Mouse (Mus musculus) WW6 (cell line): ENCODE measurements around the gene S100a5.

Experiments used
- DNase-seq: peaks from one replicate; pipeline ENCODE4 v3.0.0-alpha.2; 2013; ENCODE audit warnings: low read depth, low spot score

The S100a5 gene

DNA sequence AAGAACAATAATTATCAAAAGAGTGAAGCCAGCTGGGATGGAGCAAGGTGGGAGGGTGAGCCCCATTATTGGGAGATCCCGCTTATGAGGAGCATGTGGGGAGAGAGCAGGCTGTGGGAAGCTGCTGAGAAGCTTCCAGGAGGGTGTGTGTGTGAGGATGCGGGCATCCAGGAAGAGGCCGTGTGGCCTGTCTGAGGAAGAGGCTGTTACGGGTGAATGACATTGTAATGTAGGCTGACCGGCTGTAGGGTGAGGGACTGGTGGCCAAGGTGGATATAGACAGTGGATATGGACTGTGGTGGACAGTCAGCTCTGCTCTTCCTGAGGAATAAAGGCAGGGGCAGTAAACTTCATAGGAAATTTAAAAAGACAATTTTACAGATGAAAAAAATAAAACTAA is 17.2 kb downstream of the S100a5 start:
- DNase-seq, result no peak

DNA sequence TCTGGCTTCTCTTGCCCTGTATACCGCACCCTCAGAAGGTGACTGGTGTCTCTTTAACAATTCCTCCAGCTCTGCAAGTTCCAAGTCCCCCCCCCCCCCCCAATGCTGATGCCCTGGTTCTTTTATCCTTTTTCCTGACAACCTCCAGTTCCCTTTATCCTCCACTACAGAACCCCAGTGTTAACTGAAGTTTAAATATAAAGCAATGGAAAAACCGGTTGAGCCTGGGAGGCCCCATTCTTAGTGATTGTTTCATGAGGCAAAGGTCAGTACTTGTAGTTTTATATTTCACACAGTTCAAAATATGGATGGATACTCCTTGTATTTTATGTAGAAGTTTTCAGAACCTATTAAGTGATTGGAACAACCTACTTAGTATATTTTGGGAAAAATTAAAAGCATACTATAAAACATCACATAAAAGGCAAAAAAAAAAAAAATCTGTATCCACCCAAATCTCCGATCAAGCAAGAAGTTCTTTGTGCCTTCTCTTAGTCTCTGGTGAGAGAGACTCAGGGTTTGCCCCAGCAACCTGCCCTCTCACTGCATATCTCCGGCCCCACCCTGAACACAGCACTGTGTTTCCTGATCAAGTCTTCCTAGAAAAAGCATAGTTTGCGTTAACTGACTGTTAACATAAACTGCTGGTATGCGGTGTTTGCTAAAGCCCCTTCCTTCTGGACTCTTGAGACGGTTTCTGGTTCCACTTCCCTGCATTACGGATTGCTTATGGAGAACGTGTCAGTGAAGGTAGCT is 18.1 kb downstream of the S100a5 start:
- DNase-seq, result no peak

DNA sequence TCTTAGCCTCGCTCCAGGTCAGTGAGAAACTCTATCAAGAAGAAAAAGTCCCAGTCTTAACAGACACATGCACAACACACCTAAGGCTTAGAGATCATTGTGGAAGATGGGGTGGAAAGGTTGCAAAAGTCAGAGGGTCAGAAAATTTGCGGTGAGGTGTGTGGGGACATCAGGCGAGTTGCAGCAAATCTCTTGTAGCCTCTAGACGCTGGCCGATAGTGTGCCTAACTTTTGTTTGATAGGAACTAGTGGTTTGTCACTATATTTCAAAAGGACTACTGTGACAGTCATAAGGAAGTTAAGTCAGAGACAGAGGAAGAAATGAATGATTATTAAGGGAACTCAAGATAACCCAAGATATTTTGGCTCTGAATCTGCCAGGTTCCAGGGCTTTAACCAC is 19.0 kb downstream of the S100a5 start:
- no peak for DNase-seq

DNA sequence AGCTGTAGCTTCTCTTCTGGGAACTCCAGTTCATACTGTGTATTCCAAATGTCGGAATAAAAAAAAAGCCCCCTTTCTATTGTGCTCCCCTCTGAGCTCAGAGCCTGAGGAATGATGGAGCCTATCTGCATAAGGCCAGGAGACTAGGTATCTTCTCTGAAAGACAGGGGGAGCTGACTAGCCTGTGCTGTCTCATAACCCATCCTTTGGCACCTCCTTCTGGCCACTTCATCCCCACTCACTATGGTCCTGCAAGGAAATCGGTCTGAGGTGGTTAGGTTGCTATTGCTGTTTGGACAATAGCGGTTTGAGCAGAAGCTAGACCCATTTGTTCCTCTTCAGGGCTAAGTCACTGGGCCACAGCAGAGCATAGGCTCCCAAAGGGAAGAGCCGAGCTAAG is 19.5 kb downstream of the S100a5 start:
- no peak for DNase-seq

DNA sequence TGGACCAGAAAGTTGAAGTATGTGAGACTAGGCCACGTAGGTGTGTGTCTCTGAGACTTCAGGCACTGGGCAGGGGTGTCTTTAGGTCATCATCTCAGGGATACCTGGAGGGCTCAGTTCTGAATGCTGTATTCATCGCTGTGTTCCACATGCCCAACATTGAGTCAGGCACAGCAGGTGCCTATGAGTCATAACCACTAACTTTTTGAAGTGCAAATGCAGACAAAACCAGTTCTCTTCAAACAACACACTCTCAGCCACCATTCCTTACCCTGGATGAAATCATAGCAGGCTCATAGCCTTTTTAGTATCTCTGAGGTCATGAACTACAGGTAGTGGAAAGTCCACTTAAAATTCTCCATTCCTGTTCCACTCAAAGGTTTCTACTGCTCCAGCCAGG is 21.0 kb downstream of the S100a5 start:
- DNase-seq, result no peak

DNA sequence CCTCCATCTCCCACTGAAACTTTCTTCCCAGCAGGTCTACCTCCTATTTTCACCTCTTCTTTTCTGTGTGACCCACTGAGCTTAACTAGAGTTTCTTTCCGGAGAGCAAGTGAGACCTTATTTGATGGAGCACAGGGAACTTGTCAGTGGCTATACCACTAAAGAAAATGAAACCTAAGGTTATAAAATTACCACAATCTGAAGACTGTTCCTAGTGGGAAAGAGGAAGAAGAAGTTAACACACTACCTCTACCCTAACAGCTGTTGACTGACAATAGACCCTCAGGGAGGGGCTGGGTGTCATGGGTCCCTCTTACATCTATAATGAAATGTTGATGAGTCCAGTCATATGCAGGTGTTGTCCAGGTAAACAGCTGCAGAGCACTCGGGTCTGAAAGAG is 23.7 kb downstream of the S100a5 start:
- no peak for DNase-seq

DNA sequence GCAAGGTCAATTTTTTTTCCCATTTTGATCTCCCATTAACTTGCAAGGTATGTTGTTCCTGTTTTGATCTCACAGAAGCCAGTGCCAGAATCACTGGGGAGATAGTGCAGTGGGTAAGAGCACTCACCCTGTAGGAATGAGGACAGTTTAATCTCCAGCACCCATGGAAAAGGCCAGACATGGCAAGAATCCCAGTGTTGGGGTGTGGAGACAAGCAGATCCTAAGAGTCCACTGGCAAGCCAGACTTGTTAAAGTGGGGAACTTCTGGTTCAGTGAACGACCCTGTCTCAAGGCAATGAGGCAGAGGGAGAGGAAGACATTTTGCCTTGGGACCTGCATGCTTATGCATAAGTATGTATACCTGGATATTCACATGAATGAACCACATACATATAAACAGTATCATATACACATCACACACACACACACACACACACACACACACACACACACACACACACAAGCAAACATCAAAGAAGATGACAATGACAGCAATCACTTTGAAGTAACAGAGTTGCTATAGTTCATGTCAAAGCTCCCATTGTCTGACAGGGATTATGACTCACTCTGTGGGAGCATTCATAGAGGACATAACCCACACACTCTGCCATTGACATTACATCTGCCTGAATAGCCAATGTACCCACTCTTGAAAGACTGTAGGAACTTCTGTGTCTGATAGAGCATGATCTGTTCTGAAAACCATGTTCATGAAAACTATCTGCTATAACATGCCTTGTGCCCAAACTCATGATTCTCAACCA is 30.4 kb downstream of the S100a5 start:
- DNase-seq, result no peak

DNA sequence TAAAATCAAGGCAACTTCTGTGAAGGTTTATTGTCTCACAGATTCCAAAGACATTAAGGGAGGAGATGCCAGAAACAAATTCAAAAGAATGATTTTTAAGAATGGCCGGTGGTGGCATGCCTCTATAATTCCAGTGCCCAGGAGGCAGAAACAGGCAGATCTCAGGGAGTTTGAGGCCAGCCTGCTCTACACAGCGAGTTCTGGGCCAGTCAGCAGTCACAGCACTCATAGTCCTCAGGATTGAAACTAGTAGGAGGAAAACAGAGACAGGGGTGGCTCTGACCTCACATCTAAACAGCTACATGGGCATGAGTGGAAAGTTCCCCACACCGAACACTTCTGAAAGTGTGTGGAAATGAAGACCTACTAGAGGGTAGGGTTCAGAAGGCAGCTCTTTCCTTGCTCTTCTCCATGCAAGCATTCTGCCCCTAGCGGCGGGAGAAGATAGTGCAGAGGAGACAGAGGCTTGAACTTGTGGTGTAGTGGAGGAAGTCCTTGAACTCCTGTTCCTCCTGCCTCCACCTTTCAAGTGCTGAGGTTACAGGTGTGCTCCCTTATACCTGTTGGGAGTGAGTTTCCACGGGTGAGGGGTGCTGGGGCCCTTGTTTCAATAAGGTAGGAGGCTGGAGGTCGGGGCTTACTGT is 31.3 kb downstream of the S100a5 start:
- no peak for DNase-seq

DNA sequence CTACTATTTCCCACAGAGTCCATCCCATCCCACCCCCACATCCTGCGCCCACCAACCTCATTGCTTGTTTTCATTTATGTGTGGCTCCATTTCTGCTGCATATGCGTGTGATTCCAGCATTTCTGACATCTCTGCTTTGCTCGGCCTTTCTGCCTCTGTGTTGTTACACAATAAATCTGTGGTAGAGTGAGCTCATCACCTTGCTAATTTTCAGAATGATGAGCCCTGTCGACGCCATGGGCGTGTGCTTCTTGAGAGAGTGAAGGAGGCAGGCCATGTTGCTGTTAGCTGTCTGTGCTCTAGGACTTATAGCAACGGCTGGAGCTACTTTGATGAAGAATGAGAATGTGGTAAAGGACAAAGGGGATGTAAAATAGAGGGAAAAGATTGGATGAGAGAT is 32.7 kb downstream of the S100a5 start:
- DNase-seq, result no peak

DNA sequence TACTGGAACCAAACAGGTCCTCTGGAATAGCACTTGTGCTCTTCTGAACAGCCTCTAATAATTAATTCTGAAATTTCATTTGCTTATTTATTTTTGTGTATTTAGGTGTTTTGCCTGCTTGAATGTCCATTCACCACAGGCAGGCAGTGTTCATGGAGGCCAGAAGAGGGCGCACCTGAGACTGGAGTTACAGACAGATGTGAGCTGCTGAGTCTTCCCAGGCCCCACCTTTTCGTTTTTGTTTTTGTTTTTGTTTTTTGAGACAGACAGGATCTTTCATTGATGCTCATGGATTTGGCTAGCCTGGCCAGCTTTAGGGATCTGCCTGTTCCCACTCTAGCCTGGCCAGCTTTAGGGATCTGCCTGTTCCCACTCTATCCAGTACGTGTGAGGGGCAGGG is 35.9 kb downstream of the S100a5 start:
- DNase-seq, result no peak

DNA sequence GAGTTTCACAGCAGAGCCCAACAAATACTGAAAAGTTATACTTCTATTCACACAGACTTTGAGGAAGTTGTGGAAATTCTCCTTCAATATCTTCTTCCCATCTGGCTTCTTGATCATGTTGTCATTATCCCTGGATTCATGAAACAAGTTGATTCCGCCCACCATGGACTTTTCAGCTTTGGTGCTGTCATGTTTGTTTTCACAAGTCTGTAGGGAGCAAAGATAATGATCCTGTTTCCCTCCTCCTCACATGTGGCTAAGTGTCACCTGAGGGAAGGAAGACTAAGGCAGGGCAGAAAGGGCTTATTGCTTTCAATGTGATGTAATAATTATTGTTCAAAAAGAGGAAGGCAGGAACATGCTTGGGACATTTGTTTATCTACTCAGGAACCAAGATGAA is 39.0 kb downstream of the S100a5 start:
- DNase-seq, result no peak

DNA sequence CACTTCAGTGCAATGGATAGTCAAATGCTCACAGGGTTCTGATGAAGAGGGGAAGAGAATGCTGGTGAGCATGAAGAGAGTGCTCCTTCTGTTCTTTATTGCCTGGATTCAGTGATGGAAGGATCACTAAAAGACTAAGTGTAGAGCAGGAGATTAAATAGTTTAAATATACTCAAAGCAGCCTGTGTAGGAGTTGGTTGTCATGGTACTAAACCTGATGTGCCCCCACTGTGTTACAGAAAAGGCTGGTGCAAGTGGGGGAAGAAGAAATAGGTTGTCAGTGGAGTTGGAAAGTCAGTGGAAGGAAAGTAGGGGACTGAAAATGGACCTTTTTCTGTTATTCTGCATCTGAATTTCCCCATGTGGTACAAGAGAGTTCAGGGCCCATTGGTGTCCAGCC is 40.7 kb downstream of the S100a5 start:
- no peak for DNase-seq

DNA sequence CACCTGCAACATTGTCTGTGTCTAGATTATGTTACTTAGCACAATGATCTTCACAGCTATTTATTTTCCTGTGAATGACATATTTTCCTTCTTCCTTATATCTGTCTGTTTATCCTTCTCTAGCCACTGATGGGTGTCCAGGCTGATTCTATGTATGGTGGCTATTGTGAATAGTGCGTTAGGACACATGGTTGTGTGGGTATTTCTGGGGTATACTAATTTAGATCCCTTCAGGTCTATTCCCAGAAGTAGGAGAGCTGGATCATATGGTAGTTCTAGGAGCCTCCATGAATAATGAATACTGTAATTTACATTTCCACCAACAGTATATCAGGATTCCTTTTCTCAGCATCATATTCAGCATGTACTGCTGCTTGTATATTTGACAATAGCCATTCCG is 41.5 kb downstream of the S100a5 start:
- no peak for DNase-seq

DNA sequence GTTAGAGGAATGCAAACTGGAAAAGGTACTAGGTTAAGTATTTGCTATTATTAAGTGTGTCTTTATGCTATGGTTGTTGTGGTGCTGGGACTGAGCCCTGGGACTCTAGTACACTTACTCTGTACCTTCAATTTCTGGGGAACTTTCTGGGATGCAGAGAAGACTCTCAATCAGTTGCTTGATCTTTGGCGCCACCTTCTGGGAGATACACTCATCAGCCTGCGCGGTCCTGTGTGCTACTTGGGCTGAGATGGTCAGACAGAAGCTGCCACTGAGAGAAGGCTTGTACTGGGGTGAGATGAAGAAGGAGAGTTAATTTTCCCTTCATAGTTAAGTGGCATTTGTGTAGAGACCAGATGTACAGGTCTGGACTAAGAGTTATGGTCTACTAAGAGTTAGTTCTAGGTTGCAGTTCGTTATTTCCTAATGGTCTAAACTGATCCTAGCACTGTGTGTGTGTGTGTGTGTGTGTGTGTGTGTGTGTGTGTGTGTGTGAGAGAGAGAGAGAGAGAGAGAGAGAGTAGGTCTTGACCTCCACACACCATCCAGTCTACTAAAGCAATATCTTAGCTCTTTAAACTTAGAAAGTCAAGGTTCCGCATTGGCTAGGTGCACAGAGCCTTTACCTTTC is 44.7 kb downstream of the S100a5 start:
- no peak for DNase-seq

DNA sequence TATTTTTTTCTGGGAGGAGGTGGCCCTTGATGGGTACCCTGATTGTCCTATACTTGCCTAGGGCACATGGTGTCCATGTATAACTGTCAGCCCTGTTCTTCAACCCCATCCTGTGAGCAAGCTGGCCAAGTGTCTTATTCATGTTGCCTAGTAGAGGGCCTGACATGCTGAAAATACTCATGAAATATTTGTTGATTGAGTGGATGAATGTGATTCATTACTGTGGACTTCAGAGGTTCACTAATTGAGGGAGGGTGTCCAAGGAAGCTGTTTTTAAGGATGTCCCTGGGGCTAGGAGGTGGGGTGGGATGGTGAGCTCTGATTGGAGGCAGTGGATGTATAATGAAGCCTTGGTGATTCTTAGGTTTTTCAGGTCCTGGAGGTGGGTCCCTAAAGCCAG is 45.4 kb downstream of the S100a5 start, which contains the start of gene S100a7a:
Gene S100a7a, plus strand, starts transcription at position 301 of the 400 bp plus-strand sequence.
- no peak for DNase-seq

DNA sequence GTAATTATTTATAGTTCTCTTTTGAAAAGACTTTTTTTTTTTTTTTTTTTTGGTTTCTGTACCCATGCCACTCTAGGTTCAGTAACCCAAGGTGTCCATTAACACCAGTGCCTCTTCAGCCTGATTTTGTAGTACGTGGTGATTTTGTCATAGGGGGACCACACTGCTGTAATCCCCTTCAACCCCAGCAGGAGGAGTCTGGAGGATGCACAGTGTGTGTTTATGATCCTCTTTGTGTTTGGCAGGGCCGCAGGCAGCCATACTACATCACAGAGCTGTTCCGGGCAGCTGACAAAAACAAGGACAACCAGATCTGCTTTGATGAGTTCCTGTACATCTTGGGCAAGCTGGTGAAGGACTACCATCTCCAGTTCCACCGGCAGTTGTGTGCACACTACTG is 49.1 kb downstream of the S100a5 start:
- DNase-seq, result no peak

DNA sequence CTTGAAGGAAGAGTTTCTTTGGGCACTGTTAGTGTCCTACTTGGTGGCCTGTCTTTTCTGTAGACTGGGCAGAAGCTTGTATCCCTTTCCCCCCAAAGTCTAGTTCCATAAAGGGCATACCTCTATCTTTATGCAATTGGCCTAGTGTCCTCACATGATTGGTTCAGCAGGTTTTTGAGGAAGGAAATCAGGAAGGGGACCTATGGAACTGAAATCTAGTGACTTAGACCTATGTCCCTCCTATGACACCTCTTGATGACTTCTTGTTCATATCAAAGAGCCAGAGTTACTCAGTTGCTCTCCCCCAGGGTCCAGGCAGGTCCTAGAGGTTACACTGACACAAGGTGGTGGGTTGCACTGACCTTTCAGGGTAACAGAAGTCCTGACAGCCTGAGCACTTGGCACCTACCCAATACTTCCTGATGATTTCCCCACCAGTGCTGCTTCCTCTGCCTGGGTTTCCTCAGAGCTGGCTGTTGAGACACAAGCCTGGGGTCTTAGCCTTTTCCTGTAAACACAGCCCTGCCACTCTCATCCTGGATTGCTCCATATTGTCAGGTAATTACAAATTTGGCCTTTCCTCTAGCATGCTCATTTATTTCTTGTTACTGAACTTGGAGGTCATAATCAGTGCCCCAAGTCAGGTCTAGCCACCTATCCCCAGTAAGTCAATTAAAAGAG is 51.2 kb downstream of the S100a5 start:
- DNase-seq, result no peak
